Mouse (Mus musculus) ovary, postnatal 10 days (tissue): ENCODE measurements around the gene Olfr1132.
"Not testable (repeated sequence)": the region's sequence is repeated elsewhere in the genome, so short reads cannot be mapped to it uniquely, and the experiment has no call there.

Experiments
- DNase-seq: peaks from one replicate; pipeline ENCODE4 v3.0.0; 2022; ENCODE audit warnings: low spot score

The Olfr1132 gene

GRCm38 (mm10) chr2:87637435-87637834 is at the start of gene Olfr1132:
Gene Olfr1132, minus strand, starts transcription at chr2:87637535.
- DNase-seq = no peak

GRCm38 (mm10) chr2:87673564-87673963 is 36.2 kb upstream of the Olfr1132 start, which contains the start of gene Olfr1135:
Gene Olfr1135, minus strand, starts transcription at chr2:87673664.
- no peak for DNase-seq

- no peak for DNase-seq
These were observed 21.0 kb upstream of the Olfr1132 start, which contains the start of gene Olfr1134 for GRCm38 (mm10) chr2:87658360-87658759. Gene Olfr1134, minus strand, starts transcription at chr2:87658460.

GRCm38 (mm10) chr2:87647274-87647673 is 9.9 kb upstream of the Olfr1132 start, which contains the start of gene Olfr1133:
Gene Olfr1133, minus strand, starts transcription at chr2:87647374.
- no peak for DNase-seq

GRCm38 (mm10) chr2:87642441-87642840 is 5.1 kb upstream of the Olfr1132 start:
- no peak for DNase-seq

GRCm38 (mm10) chr2:87626804-87627203 is 10.5 kb downstream of the Olfr1132 start, which contains the start of gene Olfr1131:
Gene Olfr1131, plus strand, starts transcription at chr2:87627104.
- DNase-seq = no peak

- not testable (repeated sequence) for DNase-seq
These were observed 31.4 kb downstream of the Olfr1132 start, which contains the start of gene Olfr1130 for GRCm38 (mm10) chr2:87605912-87606311. Gene Olfr1130, plus strand, starts transcription at chr2:87606212.
